Mouse (Mus musculus) hindbrain, embryonic 16.5 days (tissue): ENCODE data around the gene Ube4b. TPM values are rescaled to one million over a fixed set of nuclear protein-coding genes. Genes with fewer than 3 reads are reported as not detected.
"Not testable (repeated sequence)": the region's sequence is repeated elsewhere in the genome, so short reads cannot be mapped to it uniquely, and the experiment has no call there.

ENCODE experiments used
- ATAC-seq: fragments of 200-750 bp; cut with Nextera tagmentation; 2 replicates; pipeline ENCODE4 v1.8.0; 2017; ENCODE audit warnings: moderate TSS enrichment, moderate library complexity
- H3K27ac ChIP-seq: fragments of 300-500 bp; sonication (generic); 2 replicates; pipeline ENCODE4 v1.5.1; 2014; ENCODE audit warnings: low read depth, mild to moderate bottlenecking, control low read depth, low read length, moderate library complexity
- H3K27me3 ChIP-seq: fragments of 300-500 bp; sonication (generic); replicated peaks from 2 replicates; pipeline ENCODE4 v1.6.1; 2014; ENCODE audit warnings: low read length; ENCODE audit not compliant: control insufficient read depth, insufficient read depth
- H3K36me3 ChIP-seq: fragments of 300-500 bp; sonication (generic); 2 replicates; pipeline ENCODE4 v1.6.1; 2014; ENCODE audit warnings: mild to moderate bottlenecking, low read length, moderate library complexity, mixed read lengths; ENCODE audit not compliant: control insufficient read depth, insufficient read depth
- H3K4me1 ChIP-seq: fragments of 300-500 bp; sonication (generic); 2 replicates; pipeline ENCODE4 v1.6.1; 2014; ENCODE audit warnings: low read depth, low read length; ENCODE audit not compliant: control insufficient read depth, insufficient read depth
- H3K4me2 ChIP-seq: fragments of 300-500 bp; sonication (generic); 2 replicates; pipeline ENCODE4 v1.6.1; 2014; ENCODE audit warnings: mild to moderate bottlenecking, low read length, control low read depth, moderate library complexity
- H3K4me3 ChIP-seq: fragments of 300-500 bp; sonication (generic); 2 replicates; pipeline ENCODE4 v1.5.1; 2014; ENCODE audit warnings: mild to moderate bottlenecking, low read length, control low read depth, moderate library complexity
- H3K9ac ChIP-seq: fragments of 300-500 bp; sonication (generic); 2 replicates; pipeline ENCODE4 v1.6.1; 2014; ENCODE audit warnings: low read depth, mild to moderate bottlenecking, control low read depth, low read length, moderate library complexity
- H3K9me3 ChIP-seq: fragments of 300-500 bp; sonication (generic); 2 replicates; pipeline ENCODE4 v1.6.1; 2014; ENCODE audit warnings: mild to moderate bottlenecking, low read length, moderate library complexity; ENCODE audit not compliant: control insufficient read depth
- WGBS: fragments of 180-500 bp; shearing (Covaris S2); extraction: QIAGEN DNeasy Blood & Tissue Kit; methylation state at CpG from one replicate; pipeline ENCODE4 v1.1.7; 2014; 5-methylcytosine and 5-hydroxymethylcytosine counted together
- polyA plus RNA-seq: library from polyadenylated mRNA; unstranded; fragments of >200 nt; fragmentation: Nextera tagmentation; extraction: Ambion mirVana; gene quantifications from 2 replicates; pipeline ENCODE4 v1.2.1, GENCODE M21; 2015

Ube4b gene
- polyA plus RNA-seq, 1 experiment from 2014 or later = 47.4 TPM

DNA sequence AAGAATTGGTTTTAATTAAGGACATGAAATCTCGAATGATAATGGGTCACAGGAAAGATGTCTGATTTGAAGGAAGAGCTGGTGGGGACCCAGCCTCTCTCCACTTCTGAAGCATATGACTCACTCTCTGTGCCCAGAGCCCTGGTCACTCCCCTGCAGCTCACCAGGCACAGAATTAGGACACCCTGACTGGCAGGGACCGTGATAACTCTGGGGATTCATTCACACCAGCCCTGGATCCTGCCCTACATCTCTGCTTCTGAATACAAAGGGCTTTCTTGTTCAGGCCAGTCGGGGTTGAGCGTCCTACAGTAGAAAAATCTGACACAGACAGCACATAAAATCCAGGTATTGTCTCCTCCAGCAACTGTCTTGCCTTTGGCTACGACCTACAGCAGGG, 32.0 kb upstream of the Ube4b start:
- Histone ChIP-seq H3K27ac (no peak overlapping the region), H3K4me3 (no peak overlapping the region), H3K4me2 (no peak overlapping the region), H3K27me3 (no peaks in the 10 kb centered on the region), H3K36me3 (no peaks in the 10 kb centered on the region), H3K9ac (no peak overlapping the region), H3K4me1 (peaks cover 2% of the 10 kb centered on the region; the same call in 1 of the 2 replicates), H3K9me3 (no peaks in the 10 kb centered on the region)
- no peak for ATAC-seq
- 66% methylated on average over 5 of the region's 5 CpGs for WGBS

DNA sequence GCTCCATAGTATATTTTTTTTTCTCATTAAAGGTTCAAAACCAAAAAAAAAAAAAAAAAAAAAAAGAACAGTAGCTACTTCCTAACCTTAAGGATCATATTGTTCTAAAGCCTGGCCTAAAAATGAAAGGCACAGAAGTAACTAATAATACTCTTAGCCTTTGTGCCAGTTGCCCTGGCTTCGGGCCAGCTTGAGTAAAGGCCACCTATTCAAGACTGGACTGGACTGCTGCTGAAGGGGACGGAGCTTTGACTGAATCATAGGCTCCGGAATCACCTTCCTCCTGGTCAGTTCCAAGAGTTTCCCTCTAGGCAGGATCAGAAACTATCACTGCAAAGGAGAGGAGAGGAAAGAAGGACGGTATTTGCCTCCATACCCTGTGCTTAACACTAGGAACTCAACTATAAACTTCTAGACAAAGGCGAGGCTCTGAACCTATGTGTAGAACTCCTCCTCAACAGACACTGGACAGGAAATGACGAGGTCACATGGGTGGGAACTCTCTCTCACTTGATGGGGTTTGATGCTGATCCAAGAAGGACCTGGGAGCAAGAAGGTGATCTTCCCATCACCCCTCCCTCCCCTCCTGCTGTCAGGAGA, 31.4 kb upstream of the Ube4b start:
- H3K4me2 ChIP-seq = no peak overlapping the region
- H3K9me3 ChIP-seq = no peaks in the 10 kb centered on the region
- H3K27ac ChIP-seq = no peak overlapping the region
- peaks cover 2% of the 10 kb centered on the region; the same call in 1 of the 2 replicates for H3K4me1 ChIP-seq
- no peak for ATAC-seq
- WGBS = 79% methylated on average over 6 of the region's 6 CpGs
- H3K4me3 ChIP-seq = no peak overlapping the region
- no peaks in the 10 kb centered on the region for H3K27me3 ChIP-seq
- no peak overlapping the region for H3K9ac ChIP-seq
- no peaks in the 10 kb centered on the region for H3K36me3 ChIP-seq

DNA sequence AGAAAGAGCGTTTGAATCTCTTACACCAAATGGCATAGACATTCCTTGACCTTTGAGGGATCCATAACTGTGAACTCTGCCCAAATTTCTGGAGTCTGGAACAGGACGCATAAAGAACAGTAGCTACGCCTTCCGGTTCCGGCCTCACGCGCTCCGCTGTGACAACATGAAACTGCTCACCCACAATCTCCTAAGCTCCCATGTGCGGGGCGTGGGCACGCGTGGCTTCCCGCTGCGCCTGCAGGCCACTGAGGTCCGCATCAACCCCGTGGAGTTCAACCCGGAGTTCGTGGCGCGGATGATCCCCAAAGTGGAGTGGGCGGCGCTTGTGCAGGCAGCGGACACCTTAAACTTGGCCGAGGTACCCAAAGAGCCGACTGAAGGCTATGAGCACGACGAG, 30.6 kb upstream of the Ube4b start:
- ATAC-seq, H3K4me3 ChIP-seq, H3K36me3 ChIP-seq, H3K9me3 ChIP-seq, H3K27ac ChIP-seq, H3K27me3 ChIP-seq, H3K4me1 ChIP-seq, H3K4me2 ChIP-seq, H3K9ac ChIP-seq: not testable (repeated sequence)
- WGBS = 83% methylated on average over 25 of the region's 27 CpGs

DNA sequence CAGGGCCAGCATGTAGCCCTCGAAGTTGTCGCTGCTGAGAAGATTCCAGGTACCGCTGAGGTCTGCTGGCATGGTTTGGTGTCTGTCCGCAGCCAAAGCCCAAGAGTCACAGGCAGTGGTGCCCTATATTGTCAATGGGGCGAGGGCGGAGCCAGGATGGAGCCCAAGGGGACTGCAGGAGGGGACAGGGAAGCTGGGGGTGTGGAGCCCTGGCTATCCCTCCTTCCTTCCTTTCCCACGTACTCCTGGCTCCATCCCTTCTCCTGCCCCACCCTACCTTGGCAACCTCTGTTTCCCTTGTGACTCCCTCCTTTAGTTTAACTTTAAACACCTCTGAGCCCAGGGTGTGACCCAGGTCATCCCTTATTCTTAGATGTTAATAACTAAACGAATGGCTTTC, 28.3 kb upstream of the Ube4b start, which contains the start of gene Rbp7:
TSS of gene Rbp7 (minus strand) at position 100 of the 400 bp plus-strand sequence.
- 54% methylated on average over 8 of the region's 8 CpGs for WGBS
- Histone ChIP-seq H3K9me3 (no peaks in the 10 kb centered on the region), H3K4me2 (no peak within 1 kb of the TSS), H3K27me3 (no peaks in the 10 kb centered on the region), H3K9ac (no peak within 1 kb of the TSS), H3K4me3 (no peak within 1 kb of the TSS), H3K36me3 (no peaks in the 10 kb centered on the region), H3K27ac (no peak within 1 kb of the TSS), H3K4me1 (no peaks in the 10 kb centered on the region)
- ATAC-seq = no peak

DNA sequence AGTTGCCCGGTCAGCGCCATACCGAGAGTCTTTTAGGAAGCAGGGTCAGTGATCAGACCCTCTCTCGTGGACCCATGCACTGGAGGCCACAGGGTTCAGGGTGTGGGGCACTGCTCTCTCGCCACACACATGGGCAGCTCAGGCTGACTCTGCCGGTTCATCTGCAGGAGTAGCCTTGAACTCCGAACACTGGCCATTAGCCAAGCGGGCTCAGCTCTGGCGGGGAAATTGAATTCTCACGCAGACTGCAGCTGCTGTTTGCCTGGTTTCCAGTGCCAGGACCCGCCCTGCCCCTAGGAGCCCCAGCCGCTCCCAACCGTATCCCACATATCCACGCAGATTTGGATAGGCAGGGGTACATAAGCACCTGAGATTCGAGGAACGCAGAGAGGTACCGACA, 27.7 kb upstream of the Ube4b start:
- Histone ChIP-seq H3K4me1 (no peaks in the 10 kb centered on the region), H3K4me2 (no peak overlapping the region), H3K27me3 (no peaks in the 10 kb centered on the region), H3K27ac (no peak overlapping the region), H3K36me3 (no peaks in the 10 kb centered on the region), H3K9ac (no peak overlapping the region), H3K4me3 (no peak overlapping the region), H3K9me3 (no peaks in the 10 kb centered on the region)
- no peak for ATAC-seq
- WGBS = 79% methylated on average over 17 of the region's 17 CpGs

DNA sequence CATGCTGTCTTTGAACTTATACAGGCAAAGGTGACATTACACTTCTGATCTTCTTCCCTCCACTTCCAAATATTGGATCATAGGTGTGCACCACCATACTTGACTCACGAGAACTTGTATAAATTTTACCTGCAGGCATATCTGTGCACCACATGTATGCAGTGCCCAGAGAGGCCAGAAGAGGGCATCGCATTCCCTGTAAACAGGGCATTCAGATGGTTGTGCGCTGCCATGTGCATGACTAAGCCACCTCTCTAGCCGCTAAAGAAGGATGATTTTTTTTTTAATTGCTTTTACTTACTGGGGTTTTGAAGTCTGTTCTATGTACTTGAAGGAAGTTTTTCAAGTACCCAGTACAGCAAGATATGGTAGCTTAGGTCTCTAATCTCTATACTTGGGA, 27.1 kb upstream of the Ube4b start:
- Histone ChIP-seq H3K27me3 (no peaks in the 10 kb centered on the region), H3K4me2 (no peak overlapping the region), H3K36me3 (no peaks in the 10 kb centered on the region), H3K4me3 (no peak overlapping the region), H3K4me1 (no peaks in the 10 kb centered on the region), H3K9ac (no peak overlapping the region), H3K9me3 (no peaks in the 10 kb centered on the region), H3K27ac (no peak overlapping the region)
- ATAC-seq = no peak
- WGBS = 90% methylated on average over 4 of the region's 4 CpGs

DNA sequence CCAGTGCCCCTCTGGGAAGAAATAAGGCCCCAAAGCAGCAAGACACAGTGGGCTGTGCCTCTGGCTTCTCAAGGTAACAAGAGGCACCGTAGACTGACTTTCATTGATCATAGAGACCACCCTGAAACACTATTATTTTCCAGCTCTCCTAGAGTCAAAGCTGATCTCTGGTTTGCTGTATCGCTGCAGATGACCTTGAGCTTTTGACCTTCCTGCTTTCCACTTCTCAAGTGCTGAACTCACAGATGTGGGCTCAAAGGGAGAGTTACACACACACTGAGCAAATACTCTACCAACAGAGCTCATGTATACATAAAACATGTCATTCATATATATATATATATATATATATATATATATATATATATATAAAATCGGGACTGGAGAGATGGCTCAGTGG, 24.1 kb upstream of the Ube4b start:
- H3K9ac ChIP-seq = no peak overlapping the region
- no peak overlapping the region for H3K4me2 ChIP-seq
- H3K4me3 ChIP-seq = no peak overlapping the region
- H3K9me3 ChIP-seq = no peaks in the 10 kb centered on the region
- peaks cover 6% of the 10 kb centered on the region for H3K4me1 ChIP-seq
- 78% methylated on average over 3 of the region's 3 CpGs for WGBS
- H3K27ac ChIP-seq = no peak overlapping the region
- H3K27me3 ChIP-seq = no peaks in the 10 kb centered on the region
- no peak for ATAC-seq
- no peaks in the 10 kb centered on the region for H3K36me3 ChIP-seq

DNA sequence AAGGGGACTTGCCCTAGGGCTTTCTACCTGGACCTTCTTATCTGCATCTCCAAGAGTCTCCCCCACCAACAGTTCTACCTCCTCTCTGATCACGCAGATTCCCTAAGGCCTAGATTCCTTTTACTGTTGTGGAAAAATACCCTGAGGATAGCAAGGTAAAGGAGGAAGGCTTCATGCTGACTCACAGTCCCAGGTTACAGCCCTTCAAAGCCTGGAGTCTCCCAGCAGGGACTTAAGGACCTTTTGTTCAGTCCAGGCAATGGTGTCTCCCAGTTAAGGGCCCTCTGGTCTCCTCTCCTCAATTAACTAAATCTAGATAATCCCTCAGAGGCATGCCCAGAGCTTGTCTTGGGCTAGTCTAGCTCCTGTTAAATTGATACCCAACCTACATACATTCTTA, 19.8 kb upstream of the Ube4b start:
- H3K9me3 ChIP-seq = no peaks in the 10 kb centered on the region
- H3K27me3 ChIP-seq = no peaks in the 10 kb centered on the region
- no peaks in the 10 kb centered on the region for H3K36me3 ChIP-seq
- no peak for ATAC-seq
- H3K27ac ChIP-seq = peak overlapping the region; percentile 94
- H3K4me3 ChIP-seq = no peak overlapping the region
- no peak overlapping the region; the same call in 1 of the 2 replicates for H3K9ac ChIP-seq
- peaks cover 17% of the 10 kb centered on the region for H3K4me1 ChIP-seq
- no peak overlapping the region; the same call in 1 of the 2 replicates for H3K4me2 ChIP-seq
- WGBS = 58% methylated on average over 1 of the region's 1 CpGs

DNA sequence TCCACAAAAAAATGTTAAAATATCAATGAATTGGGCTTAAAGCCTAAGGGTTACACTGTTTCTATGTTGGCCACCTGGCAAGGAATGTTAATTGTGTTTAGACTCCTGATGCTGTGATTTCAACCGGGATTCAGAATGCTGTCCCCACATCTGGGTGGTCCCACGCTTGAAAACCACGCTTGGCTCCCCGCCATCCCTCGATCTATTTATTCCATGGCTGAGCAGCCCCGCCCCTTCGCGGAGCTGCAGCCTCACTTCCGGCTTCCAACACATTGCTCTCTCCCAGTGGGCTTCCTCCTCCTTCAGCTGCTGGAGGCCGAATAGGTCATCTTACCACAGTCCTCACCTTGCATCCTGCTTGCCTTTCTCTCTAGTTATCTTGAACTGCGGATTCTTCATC, 19.3 kb upstream of the Ube4b start:
- peak overlapping the region; percentile 41; the same call in 1 of the 2 replicates for H3K4me3 ChIP-seq
- H3K27me3 ChIP-seq = no peaks in the 10 kb centered on the region
- H3K27ac ChIP-seq = peak overlapping the region; percentile 94
- H3K4me1 ChIP-seq = peaks cover 17% of the 10 kb centered on the region
- WGBS = 4% methylated on average over 11 of the region's 11 CpGs
- H3K4me2 ChIP-seq = peak overlapping the region; percentile 82
- no peaks in the 10 kb centered on the region for H3K36me3 ChIP-seq
- no peak overlapping the region; the same call in 1 of the 2 replicates for H3K9ac ChIP-seq
- H3K9me3 ChIP-seq = no peaks in the 10 kb centered on the region
- ATAC-seq = peak; percentile 19; the same call in 1 of the 2 replicates
